ENCODE assay signal across 8 mouse cellular contexts in genomic region chr4:115000429-115000795, GRCm38 (mm10). TPM values are rescaled to one million over a fixed set of nuclear protein-coding genes. Genes with fewer than 3 reads are reported as not detected.
DNase-seq lines count a peak whose midpoint lies in the region; ATAC-seq and TF ChIP-seq lines count a peak whose summit lies in the region.

No protein-coding gene starts in this region.

- DNase-seq in lung, embryonic 14.5 days: peak; percentile 65
- DNase-seq in lung, adult 18-20 months: no peak
- peak; percentile 75 for DNase-seq in embryo, embryonic 10.5 days (ENCODE audit: low spot score)
- no peak for DNase-seq in intestine, embryonic 14.5 days (ENCODE audit: low spot score)
- peak; percentile 1 for DNase-seq in midbrain, postnatal 0 days (ENCODE audit: low spot score)
- DNase-seq in ovary, adult 18-20 months (ENCODE audit: low spot score): no peak
- no peak for DNase-seq in right cerebral cortex, postnatal 25 days
- DNase-seq in B cell, adult 2 months: no peak

- peak overlapping the region; percentile 68 for H3K4me3 ChIP-seq in lung, embryonic 14.5 days (ENCODE audit: low read depth, low read length)
- H3K4me3 ChIP-seq in intestine, embryonic 14.5 days (ENCODE audit: low read depth, low read length): peak overlapping the region; percentile 83
- peak overlapping the region; percentile 57 for H3K4me3 ChIP-seq in midbrain, postnatal 0 days (ENCODE audit: low read depth, low read length)

- no peaks in the 10 kb centered on the region for H3K27me3 ChIP-seq in lung, embryonic 14.5 days (ENCODE audit: insufficient read depth, low read length)
- no peaks in the 10 kb centered on the region for H3K27me3 ChIP-seq in intestine, embryonic 14.5 days (replicated peaks; ENCODE audit: control insufficient read depth, insufficient read depth, low read length)
- no peaks in the 10 kb centered on the region for H3K27me3 ChIP-seq in midbrain, postnatal 0 days (ENCODE audit: insufficient read depth, low read length)

- whole genome bisulfite sequencing in lung, embryonic 14.5 days: under 1% methylated on average over 8 of the region's 8 CpGs
- under 1% methylated on average over 8 of the region's 8 CpGs for WGBS in intestine, embryonic 14.5 days
- 2% methylated on average over 8 of the region's 8 CpGs for WGBS in midbrain, postnatal 0 days

- peak overlapping the region; percentile 74 for H3K9ac ChIP-seq in lung, embryonic 14.5 days
- peak overlapping the region; percentile 76 for H3K9ac ChIP-seq in intestine, embryonic 14.5 days (ENCODE audit: low read length)
- peak overlapping the region; percentile 48; the same call in 1 of the 2 replicates for H3K9ac ChIP-seq in midbrain, postnatal 0 days (replicated peaks; ENCODE audit: low read length, poor library complexity, severe bottlenecking)

- peaks cover 21% of the 10 kb centered on the region for H3K36me3 ChIP-seq in lung, embryonic 14.5 days (ENCODE audit: insufficient read depth)
- H3K36me3 ChIP-seq in intestine, embryonic 14.5 days (ENCODE audit: control insufficient read depth, insufficient read depth, low read length): peaks cover 17% of the 10 kb centered on the region
- no peaks in the 10 kb centered on the region for H3K36me3 ChIP-seq in midbrain, postnatal 0 days (ENCODE audit: insufficient read depth, low read length)

- H3K4me2 ChIP-seq in lung, embryonic 14.5 days: peak overlapping the region; percentile 79
- H3K4me2 ChIP-seq in intestine, embryonic 14.5 days (ENCODE audit: low read length): peak overlapping the region; percentile 58
- H3K4me2 ChIP-seq in midbrain, postnatal 0 days (ENCODE audit: low read depth, low read length, poor library complexity, severe bottlenecking): peak overlapping the region; percentile 89

- H3K27ac ChIP-seq in lung, embryonic 14.5 days (ENCODE audit: low read depth): peak overlapping the region; percentile 85
- peak overlapping the region; percentile 93 for H3K27ac ChIP-seq in intestine, embryonic 14.5 days (ENCODE audit: low read depth)
- H3K27ac ChIP-seq in midbrain, postnatal 0 days (ENCODE audit: low read depth, low read length): no peak overlapping the region

- no peaks in the 10 kb centered on the region for H3K9me3 ChIP-seq in lung, embryonic 14.5 days (ENCODE audit: low read depth, low read length)
- no peaks in the 10 kb centered on the region for H3K9me3 ChIP-seq in intestine, embryonic 14.5 days (ENCODE audit: control insufficient read depth, low read length)
- no peaks in the 10 kb centered on the region for H3K9me3 ChIP-seq in midbrain, postnatal 0 days (ENCODE audit: low read length)

- H3K4me1 ChIP-seq in lung, embryonic 14.5 days (ENCODE audit: insufficient read depth): no peaks in the 10 kb centered on the region
- peaks cover 11% of the 10 kb centered on the region; the same call in 1 of the 2 replicates for H3K4me1 ChIP-seq in intestine, embryonic 14.5 days (replicated peaks; ENCODE audit: control insufficient read depth, insufficient read depth, low read length)
- 0 out of 2 replicates have a peak, but pooled peaks cover 4% of the 10 kb centered on the region for H3K4me1 ChIP-seq in midbrain, postnatal 0 days (ENCODE audit: insufficient read depth, low read length)

- no peak for TF ChIP-seq CTCF in lung, embryonic 14.5 days (IDR thresholded peaks at IDR 0.05; ENCODE audit: low read depth)
- TF ChIP-seq CTCF in midbrain, postnatal 0 days (IDR thresholded peaks at IDR 0.05): no peak

- ATAC-seq in lung, embryonic 14.5 days (ENCODE audit: insufficient read depth): peak; percentile 47
- ATAC-seq in intestine, embryonic 14.5 days (replicated peaks; ENCODE audit: low FRiP score, low TSS enrichment, low read depth): peak; percentile 51
- peak; percentile 24; the same call in 1 of the 2 replicates for ATAC-seq in midbrain, postnatal 0 days (ENCODE audit: low FRiP score)

RNA-seq across cellular contexts. Expression of gene Stil, which starts 0.5 kb away (rescaled TPM):
- polyA plus RNA-seq in lung, embryonic 14.5 days (2014; fragmentation: Nextera tagmentation; extraction: Ambion mirVana): 23.3 and 26.0 TPM in 2 replicates
- polyA plus RNA-seq in intestine, embryonic 14.5 days (2014; fragmentation: Nextera tagmentation; extraction: Ambion mirVana): 17.6 and 18.1 TPM in 2 replicates
- 1.9 and 2.6 TPM in 2 replicates for total RNA-seq in midbrain, postnatal 0 days (2014; rRNA removed)
- 1.4 and 1.8 TPM in 2 replicates for polyA plus RNA-seq in midbrain, postnatal 0 days (2015; fragmentation: Nextera tagmentation; extraction: Ambion mirVana)

RNA-seq across cellular contexts. Expression of gene Cmpk1, which starts 13.4 kb away (rescaled TPM):
- polyA plus RNA-seq in lung, embryonic 14.5 days (2014; fragmentation: Nextera tagmentation; extraction: Ambion mirVana): 99.8 and 112 TPM in 2 replicates
- 98.0 and 98.9 TPM in 2 replicates for polyA plus RNA-seq in intestine, embryonic 14.5 days (2014; fragmentation: Nextera tagmentation; extraction: Ambion mirVana)
- 83.6 and 116 TPM in 2 replicates for total RNA-seq in midbrain, postnatal 0 days (2014; rRNA removed)
- 231 and 234 TPM in 2 replicates for polyA plus RNA-seq in midbrain, postnatal 0 days (2015; fragmentation: Nextera tagmentation; extraction: Ambion mirVana)

RNA-seq across cellular contexts. Expression of gene Tal1, which starts 55.8 kb away (rescaled TPM):
- 3.3 and 3.4 TPM in 2 replicates for polyA plus RNA-seq in lung, embryonic 14.5 days (2014; fragmentation: Nextera tagmentation; extraction: Ambion mirVana)
- 0.96 and 1.1 TPM in 2 replicates for polyA plus RNA-seq in intestine, embryonic 14.5 days (2014; fragmentation: Nextera tagmentation; extraction: Ambion mirVana)
- total RNA-seq in midbrain, postnatal 0 days (2014; rRNA removed): 64.8 and 73.5 TPM in 2 replicates
- 6.6 and 6.8 TPM in 2 replicates for polyA plus RNA-seq in midbrain, postnatal 0 days (2015; fragmentation: Nextera tagmentation; extraction: Ambion mirVana)

Comparison
In these comparisons a context has a peak if more than half of its experiments do, and no peak if none do; other contexts are left out.
1. DNase-seq: peak in lung, embryonic 14.5 days (single experiment), embryo, embryonic 10.5 days (single experiment) and midbrain, postnatal 0 days (single experiment); none in lung, adult 18-20 months (0 of 2), intestine, embryonic 14.5 days (single experiment), ovary, adult 18-20 months (single experiment), right cerebral cortex, postnatal 25 days (single experiment) and B cell, adult 2 months (0 of 2).
2. Peak in every context shown above with its lines, with median percentiles within 50 percentile points of each other: ATAC-seq, H3K4me2 ChIP-seq, H3K4me3 ChIP-seq and H3K9ac ChIP-seq.